Mouse (Mus musculus): ENCODE data around the gene Top1. TPM values are rescaled to one million over a fixed set of nuclear protein-coding genes. Genes with fewer than 3 reads are reported as not detected.

Gene Top1
- polyA plus RNA-seq, 1 experiment from 2014 or later, result 101 TPM

DNA sequence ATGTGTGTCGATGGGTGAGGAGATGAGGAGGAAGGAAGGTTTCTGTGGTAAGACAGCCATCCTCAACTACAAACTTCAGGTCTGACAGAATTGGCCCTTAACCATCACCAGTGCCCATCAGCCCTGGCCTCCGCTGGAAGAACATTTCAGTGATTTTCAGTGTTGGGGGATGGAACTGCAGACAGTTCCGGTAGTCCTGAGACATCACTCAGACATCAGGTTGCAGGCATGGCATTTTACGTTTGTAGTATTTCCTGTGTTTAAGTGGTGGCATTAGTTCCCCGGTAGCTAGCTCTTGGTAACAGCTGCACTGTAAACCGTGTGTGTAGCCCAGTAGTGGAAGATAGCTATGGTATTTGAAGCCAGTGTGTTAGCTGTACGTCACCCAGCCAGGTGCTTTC, 87.4 kb downstream of the Top1 start:
- 59% methylated on average over 7 of the region's 7 CpGs for WGBS
- Histone ChIP-seq H3K9ac (replicated peaks; ENCODE audit: low read depth, low read length) (peak overlapping the region; percentile 100), H3K36me3 (ENCODE audit: control insufficient read depth, insufficient read depth) (peaks cover 9% of the 10 kb centered on the region; the same call in 1 of the 2 replicates), H3K27ac (ENCODE audit: low read length) (no peak overlapping the region), H3K4me2 (ENCODE audit: low read length) (peak overlapping the region; percentile 92), H3K9me3 (ENCODE audit: control insufficient read depth, low read length) (no peaks in the 10 kb centered on the region), H3K4me3 (replicated peaks; ENCODE audit: low read length) (peak overlapping the region; percentile 88), H3K27me3 (replicated peaks; ENCODE audit: control insufficient read depth, insufficient read depth, low read length) (no peaks in the 10 kb centered on the region), H3K4me1 (replicated peaks; ENCODE audit: control insufficient read depth, insufficient read depth, low read length) (peaks cover 39% of the 10 kb centered on the region)
- no peak for ATAC-seq

DNA sequence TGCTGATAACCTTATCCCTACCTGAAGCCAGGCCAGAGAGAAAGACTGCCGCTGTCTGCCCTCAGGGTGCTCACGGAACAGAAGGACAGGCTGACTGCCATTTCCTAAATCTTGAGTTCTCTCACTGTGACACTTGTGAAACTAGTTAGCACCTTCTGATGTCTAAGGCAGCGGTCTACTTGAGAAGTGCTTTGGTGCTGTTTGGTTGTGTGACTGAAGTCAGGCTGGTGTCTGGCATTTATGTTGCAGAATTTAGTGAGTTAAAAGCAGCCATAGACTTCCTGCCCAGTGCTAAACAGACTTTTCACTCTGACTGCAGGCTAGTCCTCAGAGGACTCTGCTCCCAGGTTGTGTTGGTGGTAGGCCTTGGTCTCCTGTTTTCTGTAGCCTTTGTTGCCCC, 88.6 kb downstream of the Top1 start:
- peak overlapping the region; percentile 92 for H3K4me2 ChIP-seq (ENCODE audit: low read length)
- H3K4me3 ChIP-seq (replicated peaks; ENCODE audit: low read length), result no peak overlapping the region
- H3K27me3 ChIP-seq (replicated peaks; ENCODE audit: control insufficient read depth, insufficient read depth, low read length), result no peaks in the 10 kb centered on the region
- no peaks in the 10 kb centered on the region for H3K9me3 ChIP-seq (ENCODE audit: control insufficient read depth, low read length)
- no peak overlapping the region for H3K9ac ChIP-seq (replicated peaks; ENCODE audit: low read depth, low read length)
- no peak for ATAC-seq
- H3K4me1 ChIP-seq (replicated peaks; ENCODE audit: control insufficient read depth, insufficient read depth, low read length), result peaks cover 39% of the 10 kb centered on the region
- no peak overlapping the region for H3K27ac ChIP-seq (ENCODE audit: low read length)
- 69% methylated on average over 3 of the region's 3 CpGs for WGBS
- peaks cover 9% of the 10 kb centered on the region; the same call in 1 of the 2 replicates for H3K36me3 ChIP-seq (ENCODE audit: control insufficient read depth, insufficient read depth)

GRCm38 (mm10) chr2:160735706-160736310, 90.1 kb downstream of the Top1 start:
- Histone ChIP-seq H3K4me2 (ENCODE audit: low read length) (no peak overlapping the region), H3K4me3 (replicated peaks; ENCODE audit: low read length) (no peak overlapping the region), H3K9me3 (ENCODE audit: control insufficient read depth, low read length) (no peaks in the 10 kb centered on the region), H3K9ac (replicated peaks; ENCODE audit: low read depth, low read length) (no peak overlapping the region), H3K27ac (ENCODE audit: low read length) (no peak overlapping the region), H3K36me3 (ENCODE audit: control insufficient read depth, insufficient read depth) (peaks cover 9% of the 10 kb centered on the region; the same call in 1 of the 2 replicates), H3K27me3 (replicated peaks; ENCODE audit: control insufficient read depth, insufficient read depth, low read length) (no peaks in the 10 kb centered on the region), H3K4me1 (replicated peaks; ENCODE audit: control insufficient read depth, insufficient read depth, low read length) (peaks cover 46% of the 10 kb centered on the region)
- no peak for ATAC-seq
- WGBS, result 93% methylated on average over 5 of the region's 5 CpGs

- H3K36me3 ChIP-seq (ENCODE audit: control insufficient read depth, insufficient read depth), result peaks cover 9% of the 10 kb centered on the region; the same call in 1 of the 2 replicates
- no peak overlapping the region for H3K4me3 ChIP-seq (replicated peaks; ENCODE audit: low read length)
- no peak overlapping the region for H3K27ac ChIP-seq (ENCODE audit: low read length)
- no peak overlapping the region for H3K4me2 ChIP-seq (ENCODE audit: low read length)
- no peak overlapping the region for H3K9ac ChIP-seq (replicated peaks; ENCODE audit: low read depth, low read length)
- no peaks in the 10 kb centered on the region for H3K27me3 ChIP-seq (replicated peaks; ENCODE audit: control insufficient read depth, insufficient read depth, low read length)
- ATAC-seq, result no peak
- no peaks in the 10 kb centered on the region for H3K9me3 ChIP-seq (ENCODE audit: control insufficient read depth, low read length)
- peaks cover 51% of the 10 kb centered on the region for H3K4me1 ChIP-seq (replicated peaks; ENCODE audit: control insufficient read depth, insufficient read depth, low read length)
- 91% methylated on average over 3 of the region's 3 CpGs for WGBS
Observed at GRCm38 (mm10) chr2:160736466-160736865, 90.8 kb downstream of the Top1 start.

- no peak for ATAC-seq
- Histone ChIP-seq H3K9me3 (ENCODE audit: control insufficient read depth, low read length) (no peaks in the 10 kb centered on the region), H3K27me3 (replicated peaks; ENCODE audit: control insufficient read depth, insufficient read depth, low read length) (no peaks in the 10 kb centered on the region), H3K36me3 (ENCODE audit: control insufficient read depth, insufficient read depth) (peaks cover 9% of the 10 kb centered on the region; the same call in 1 of the 2 replicates), H3K4me1 (replicated peaks; ENCODE audit: control insufficient read depth, insufficient read depth, low read length) (peaks cover 49% of the 10 kb centered on the region), H3K9ac (replicated peaks; ENCODE audit: low read depth, low read length) (no peak overlapping the region), H3K4me2 (ENCODE audit: low read length) (no peak overlapping the region), H3K4me3 (replicated peaks; ENCODE audit: low read length) (no peak overlapping the region), H3K27ac (ENCODE audit: low read length) (no peak overlapping the region)
- WGBS, result 77% methylated on average over 5 of the region's 5 CpGs
Observed at GRCm38 (mm10) chr2:160738354-160738753, 92.7 kb downstream of the Top1 start.

DNA sequence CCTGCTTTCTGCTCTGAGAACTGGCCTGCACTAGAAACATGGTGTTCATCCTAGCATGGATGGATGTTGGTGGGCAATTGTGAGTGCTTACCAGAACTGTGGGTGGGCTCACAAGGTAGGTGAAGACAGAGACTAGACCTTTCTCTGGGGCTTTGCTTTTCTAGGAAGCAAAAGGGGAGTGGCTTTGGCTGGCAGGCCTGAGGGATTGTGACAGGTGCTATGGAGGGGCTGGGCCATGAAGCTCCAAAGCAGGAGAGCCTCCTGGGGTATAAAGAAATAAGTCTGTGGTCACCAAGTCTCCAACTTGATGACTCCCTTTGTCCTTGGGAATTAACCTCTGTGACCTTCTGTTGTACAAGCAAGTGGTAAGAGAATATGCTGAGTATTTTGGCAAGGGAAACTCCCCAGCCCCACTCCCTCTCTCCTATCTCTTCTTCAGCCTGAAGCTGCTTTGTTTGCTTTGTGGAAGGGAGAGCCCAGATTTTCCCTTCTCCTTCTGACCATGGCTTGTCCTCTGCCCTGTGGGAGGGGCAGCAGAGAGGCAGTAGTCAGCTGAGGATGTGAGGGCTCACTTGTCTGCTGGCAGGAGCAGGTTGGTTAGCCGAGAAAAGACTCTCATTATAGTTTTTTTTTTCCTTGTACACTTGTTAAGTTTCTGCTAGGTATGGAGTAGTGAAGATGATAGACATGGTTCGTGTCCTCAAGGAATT, 94.1 kb downstream of the Top1 start:
- H3K9me3 ChIP-seq (ENCODE audit: control insufficient read depth, low read length), result no peaks in the 10 kb centered on the region
- WGBS, result 29% methylated on average over 2 of the region's 2 CpGs
- H3K4me3 ChIP-seq (replicated peaks; ENCODE audit: low read length), result no peak overlapping the region
- no peak for ATAC-seq
- no peak overlapping the region for H3K9ac ChIP-seq (replicated peaks; ENCODE audit: low read depth, low read length)
- H3K27ac ChIP-seq (ENCODE audit: low read length), result peak overlapping the region; percentile 62; the same call in 1 of the 2 replicates
- no peaks in the 10 kb centered on the region for H3K27me3 ChIP-seq (replicated peaks; ENCODE audit: control insufficient read depth, insufficient read depth, low read length)
- no peak overlapping the region for H3K4me2 ChIP-seq (ENCODE audit: low read length)
- peaks cover 9% of the 10 kb centered on the region; the same call in 1 of the 2 replicates for H3K36me3 ChIP-seq (ENCODE audit: control insufficient read depth, insufficient read depth)
- peaks cover 35% of the 10 kb centered on the region for H3K4me1 ChIP-seq (replicated peaks; ENCODE audit: control insufficient read depth, insufficient read depth, low read length)

DNA sequence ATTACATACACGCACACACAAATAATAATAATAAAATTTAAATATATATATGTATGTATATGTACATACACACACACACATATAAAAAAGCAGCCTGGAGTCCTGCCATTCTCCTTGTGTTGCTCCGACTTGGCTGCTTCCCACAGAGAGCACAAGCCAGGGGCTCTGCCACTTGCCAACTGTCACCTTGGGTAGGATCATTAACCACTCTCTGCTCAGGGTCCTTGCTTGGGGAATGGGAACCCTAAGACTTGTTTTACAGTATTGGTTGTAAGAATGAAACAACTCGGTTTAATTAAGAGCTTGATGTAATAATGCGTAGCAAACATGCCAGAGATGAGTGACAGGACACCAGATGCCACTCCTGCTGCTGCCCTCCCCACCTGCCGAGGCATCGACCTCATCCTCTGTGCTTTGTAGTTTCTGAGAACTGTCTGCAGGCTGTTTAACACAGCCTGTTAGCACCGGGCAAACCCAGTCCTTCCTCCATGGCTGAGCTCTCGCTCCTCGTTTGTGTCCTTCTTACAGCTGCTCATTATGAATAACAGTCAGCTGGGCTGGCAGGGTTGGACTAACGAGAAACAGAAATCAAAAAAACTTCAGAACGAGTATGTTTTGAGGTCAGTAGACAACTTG, 95.0 kb downstream of the Top1 start:
- peak; percentile 78 for ATAC-seq
- Histone ChIP-seq H3K9ac (replicated peaks; ENCODE audit: low read depth, low read length) (no peak overlapping the region), H3K4me1 (replicated peaks; ENCODE audit: control insufficient read depth, insufficient read depth, low read length) (peaks cover 31% of the 10 kb centered on the region), H3K36me3 (ENCODE audit: control insufficient read depth, insufficient read depth) (peaks cover 9% of the 10 kb centered on the region; the same call in 1 of the 2 replicates), H3K4me2 (ENCODE audit: low read length) (no peak overlapping the region), H3K27me3 (replicated peaks; ENCODE audit: control insufficient read depth, insufficient read depth, low read length) (no peaks in the 10 kb centered on the region), H3K27ac (ENCODE audit: low read length) (peak overlapping the region; percentile 5), H3K9me3 (ENCODE audit: control insufficient read depth, low read length) (no peaks in the 10 kb centered on the region), H3K4me3 (replicated peaks; ENCODE audit: low read length) (no peak overlapping the region)
- WGBS, result 26% methylated on average over 11 of the region's 11 CpGs

- peaks cover 3% of the 10 kb centered on the region; the same call in 1 of the 2 replicates for H3K36me3 ChIP-seq (ENCODE audit: control insufficient read depth, insufficient read depth)
- no peak for ATAC-seq
- no peak overlapping the region for H3K4me3 ChIP-seq (replicated peaks; ENCODE audit: low read length)
- 89% methylated on average over 3 of the region's 3 CpGs for WGBS
- no peaks in the 10 kb centered on the region for H3K27me3 ChIP-seq (replicated peaks; ENCODE audit: control insufficient read depth, insufficient read depth, low read length)
- peaks cover 31% of the 10 kb centered on the region for H3K4me1 ChIP-seq (replicated peaks; ENCODE audit: control insufficient read depth, insufficient read depth, low read length)
- H3K4me2 ChIP-seq (ENCODE audit: low read length), result no peak overlapping the region
- no peaks in the 10 kb centered on the region for H3K9me3 ChIP-seq (ENCODE audit: control insufficient read depth, low read length)
- peak overlapping the region; percentile 24; the same call in 1 of the 2 replicates for H3K27ac ChIP-seq (ENCODE audit: low read length)
- no peak overlapping the region for H3K9ac ChIP-seq (replicated peaks; ENCODE audit: low read depth, low read length)
Observed at GRCm38 (mm10) chr2:160741580-160741979, 95.9 kb downstream of the Top1 start.

DNA sequence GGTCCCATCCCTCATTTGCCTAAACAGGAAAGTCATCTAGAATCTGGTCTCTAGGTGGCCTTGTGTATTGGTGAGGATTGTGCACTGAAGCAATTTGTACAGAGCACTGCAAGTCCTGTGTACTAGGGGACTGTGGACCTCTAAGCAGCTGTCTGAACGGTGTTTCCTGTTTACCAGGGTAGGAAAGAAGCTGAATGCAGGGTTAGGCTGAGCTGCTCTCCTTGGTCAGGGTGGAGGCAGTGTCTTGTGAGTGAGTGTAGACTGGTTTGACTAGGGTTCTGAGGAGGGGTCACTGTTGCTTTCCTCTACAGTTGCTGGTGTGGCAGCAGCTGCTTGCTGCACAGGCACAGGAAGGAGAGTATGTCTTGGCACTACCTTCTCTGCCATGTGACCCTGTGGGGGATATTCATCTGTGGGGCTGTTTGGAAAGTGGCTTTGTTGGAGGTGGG, 96.5 kb downstream of the Top1 start:
- 0 out of 2 replicates have a peak overlapping the region, but pooled peaks have one; percentile 24 for H3K27ac ChIP-seq (ENCODE audit: low read length)
- 90% methylated on average over 1 of the region's 1 CpGs for WGBS
- H3K4me1 ChIP-seq (replicated peaks; ENCODE audit: control insufficient read depth, insufficient read depth, low read length), result peaks cover 31% of the 10 kb centered on the region
- no peaks in the 10 kb centered on the region for H3K9me3 ChIP-seq (ENCODE audit: control insufficient read depth, low read length)
- no peak overlapping the region for H3K4me3 ChIP-seq (replicated peaks; ENCODE audit: low read length)
- ATAC-seq, result no peak
- no peaks in the 10 kb centered on the region for H3K27me3 ChIP-seq (replicated peaks; ENCODE audit: control insufficient read depth, insufficient read depth, low read length)
- no peak overlapping the region for H3K9ac ChIP-seq (replicated peaks; ENCODE audit: low read depth, low read length)
- no peak overlapping the region for H3K4me2 ChIP-seq (ENCODE audit: low read length)
- no peaks in the 10 kb centered on the region for H3K36me3 ChIP-seq (ENCODE audit: control insufficient read depth, insufficient read depth)
